Mouse (Mus musculus): ENCODE results near the gene Ift74. TPM values are rescaled to one million over a fixed set of nuclear protein-coding genes. Genes with fewer than 3 reads are reported as not detected.

Ift74 gene
- polyA plus RNA-seq (2012; ENCODE audit: insufficient read depth, insufficient read length, low replicate concordance, missing spikeins): not detected in 2 replicates

DNA sequence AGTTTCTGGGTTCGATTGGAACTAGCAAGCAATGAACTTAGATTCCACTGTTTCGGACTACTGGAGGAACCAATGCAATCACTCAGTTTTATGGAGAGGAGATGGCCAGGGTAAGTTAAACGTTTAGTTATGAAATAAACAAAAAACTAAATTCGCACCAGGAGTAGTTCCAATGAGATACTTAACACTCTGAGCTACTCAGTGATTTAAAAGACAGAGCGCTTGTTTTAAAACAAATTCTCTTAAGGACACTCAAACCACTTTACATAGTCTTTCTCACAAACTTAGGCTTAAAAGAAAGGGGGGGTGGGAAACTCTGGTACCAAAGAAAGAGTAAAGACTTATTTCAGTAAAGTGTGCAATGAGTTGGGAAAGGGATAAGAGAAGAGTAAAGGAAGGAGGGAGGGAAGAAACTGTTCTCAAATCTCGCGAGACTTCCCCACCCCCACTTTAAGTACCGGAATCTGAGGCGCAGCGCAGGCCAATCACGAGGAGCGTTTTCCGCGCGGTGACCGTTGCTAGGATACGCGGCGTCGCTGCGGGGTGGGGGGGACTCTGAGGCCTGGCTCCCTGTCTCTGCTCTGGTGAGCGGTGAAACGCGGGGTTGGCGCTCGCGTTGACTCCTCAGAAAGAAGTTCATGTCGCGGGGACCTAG, at the start of gene Ift74:
Gene Ift74, plus strand, starts transcription at position 520 of the 655 bp plus-strand sequence.
- Histone ChIP-seq H3K4me1 (ENCODE audit: control insufficient read depth, insufficient read depth, low read length) (no peaks in the 10 kb centered on the region), H3K4me3 (ENCODE audit: insufficient read depth, low read depth, low read length) (peak within 1 kb of the TSS; percentile 66), H3K27ac (ENCODE audit: insufficient read depth, low read depth, low read length) (peak within 1 kb of the TSS; percentile 61; the same call in 1 of the 2 replicates)
- TF ChIP-seq CTCF (IDR thresholded peaks at IDR 0.05; ENCODE audit: insufficient read depth, low read depth, low read length) (no peak), POLR2A (IDR thresholded peaks at IDR 0.05; ENCODE audit: insufficient read depth, low read depth, low read length) (0 out of 2 replicates have a peak, but pooled peaks have one; percentile 39)
- 1% methylated on average over 29 of the region's 29 CpGs for WGBS

DNA sequence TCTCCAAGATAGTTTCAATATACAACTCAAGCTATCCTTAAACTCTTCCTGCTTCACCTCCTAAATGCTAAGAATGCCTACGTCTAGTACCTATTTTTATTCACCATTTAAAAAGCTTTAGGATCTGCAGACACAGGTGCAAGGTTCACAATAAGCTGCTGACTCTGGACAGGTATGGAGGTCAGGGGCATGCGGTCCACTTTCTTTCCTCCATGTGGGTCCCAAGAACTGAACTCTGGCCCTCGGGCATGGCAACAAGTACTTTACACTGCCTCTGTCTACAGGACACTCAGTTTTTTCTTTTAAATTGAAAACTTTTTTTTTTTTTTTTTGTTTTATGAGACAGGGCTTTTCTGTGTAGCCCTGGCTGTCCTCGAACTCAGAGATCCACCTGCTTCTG, 41.6 kb upstream of the Ift74 start:
- Histone ChIP-seq H3K27ac (ENCODE audit: insufficient read depth, low read depth, low read length) (no peak overlapping the region), H3K4me3 (ENCODE audit: insufficient read depth, low read depth, low read length) (no peak overlapping the region), H3K4me1 (ENCODE audit: control insufficient read depth, insufficient read depth, low read length) (no peaks in the 10 kb centered on the region)
- TF ChIP-seq CTCF (IDR thresholded peaks at IDR 0.05; ENCODE audit: insufficient read depth, low read depth, low read length) (no peak), POLR2A (IDR thresholded peaks at IDR 0.05; ENCODE audit: insufficient read depth, low read depth, low read length) (no peak)
- 92% methylated on average over 4 of the region's 4 CpGs for WGBS

DNA sequence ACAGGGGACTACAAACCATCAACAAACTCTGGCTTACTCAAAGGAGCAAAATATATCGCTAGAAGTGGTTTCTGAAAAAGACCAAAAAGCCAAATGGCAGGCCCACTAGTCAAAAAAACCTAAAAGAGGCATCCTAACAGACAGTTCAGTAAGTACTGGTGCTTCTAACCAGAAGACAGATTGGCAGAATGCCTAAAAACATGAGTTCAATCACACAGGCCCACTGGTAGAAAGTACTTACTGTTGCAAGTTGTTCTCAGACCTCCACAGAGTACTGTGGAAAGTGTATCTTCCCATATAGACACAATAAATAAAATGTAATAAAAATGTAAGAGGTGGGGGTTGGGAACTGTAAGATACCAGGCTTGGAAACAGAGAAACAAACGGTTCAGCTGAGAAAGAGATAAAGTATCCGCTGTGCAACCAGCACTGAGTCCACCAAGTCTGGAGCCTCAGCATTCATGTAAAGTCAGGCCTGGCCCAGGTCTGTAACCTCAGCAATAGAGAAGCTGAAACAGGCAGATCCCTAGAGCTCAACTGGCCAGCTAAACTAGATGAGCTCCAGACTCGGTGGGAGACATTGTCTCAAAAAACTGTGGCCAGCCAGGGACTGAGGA, 22.4 kb upstream of the Ift74 start:
- TF ChIP-seq POLR2A (IDR thresholded peaks at IDR 0.05; ENCODE audit: insufficient read depth, low read depth, low read length): no peak
- TF ChIP-seq CTCF (IDR thresholded peaks at IDR 0.05; ENCODE audit: insufficient read depth, low read depth, low read length): no peak
- Histone ChIP-seq H3K27ac (ENCODE audit: insufficient read depth, low read depth, low read length) (no peak overlapping the region), H3K4me1 (ENCODE audit: control insufficient read depth, insufficient read depth, low read length) (no peaks in the 10 kb centered on the region), H3K4me3 (ENCODE audit: insufficient read depth, low read depth, low read length) (no peak overlapping the region)
- 73% methylated on average over 4 of the region's 4 CpGs for WGBS

DNA sequence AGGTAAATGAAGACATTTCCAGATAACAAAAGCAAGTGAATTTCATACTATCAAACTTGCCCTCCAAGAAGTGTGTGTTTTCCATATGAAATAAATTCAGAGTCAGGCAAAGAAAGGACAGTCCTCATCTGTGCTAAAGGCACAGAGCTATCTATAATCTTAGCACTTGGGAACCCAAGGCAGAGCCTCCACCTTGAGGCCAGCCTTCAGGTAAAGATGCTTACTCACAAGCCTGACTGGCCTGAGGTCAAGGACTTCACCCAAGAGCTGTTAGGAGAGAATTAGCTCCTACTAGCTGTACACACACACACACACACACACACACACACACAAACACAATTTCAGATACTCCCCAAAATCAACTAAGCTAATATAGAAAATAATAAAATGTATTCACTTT, 21.6 kb upstream of the Ift74 start:
- TF ChIP-seq POLR2A (IDR thresholded peaks at IDR 0.05; ENCODE audit: insufficient read depth, low read depth, low read length) (no peak), CTCF (IDR thresholded peaks at IDR 0.05; ENCODE audit: insufficient read depth, low read depth, low read length) (no peak)
- Histone ChIP-seq H3K4me1 (ENCODE audit: control insufficient read depth, insufficient read depth, low read length) (no peaks in the 10 kb centered on the region), H3K27ac (ENCODE audit: insufficient read depth, low read depth, low read length) (no peak overlapping the region), H3K4me3 (ENCODE audit: insufficient read depth, low read depth, low read length) (no peak overlapping the region)

DNA sequence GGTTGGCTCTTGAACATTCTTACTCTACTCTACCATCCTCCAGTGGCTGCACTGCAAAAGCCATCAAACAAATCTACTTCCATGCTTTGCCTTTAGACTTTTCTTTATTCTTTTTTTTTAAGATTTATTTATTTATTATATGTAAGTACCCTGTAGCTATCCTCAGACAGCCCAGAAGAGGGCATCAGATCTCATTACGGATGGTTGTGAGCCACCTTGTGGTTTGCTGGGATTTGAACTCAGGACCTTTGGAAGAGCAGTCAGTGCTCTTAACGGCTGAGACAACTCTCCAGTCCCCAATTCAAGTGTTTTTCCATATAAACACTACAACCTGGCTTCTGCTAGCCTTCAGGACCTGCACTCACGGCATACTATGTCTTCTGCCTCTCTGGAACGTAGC, 12.9 kb upstream of the Ift74 start:
- TF ChIP-seq POLR2A (IDR thresholded peaks at IDR 0.05; ENCODE audit: insufficient read depth, low read depth, low read length): no peak
- no peak for TF ChIP-seq CTCF (IDR thresholded peaks at IDR 0.05; ENCODE audit: insufficient read depth, low read depth, low read length)
- Histone ChIP-seq H3K27ac (ENCODE audit: insufficient read depth, low read depth, low read length) (no peak overlapping the region), H3K4me3 (ENCODE audit: insufficient read depth, low read depth, low read length) (no peak overlapping the region), H3K4me1 (ENCODE audit: control insufficient read depth, insufficient read depth, low read length) (no peaks in the 10 kb centered on the region)
- 85% methylated on average over 4 of the region's 4 CpGs for WGBS

DNA sequence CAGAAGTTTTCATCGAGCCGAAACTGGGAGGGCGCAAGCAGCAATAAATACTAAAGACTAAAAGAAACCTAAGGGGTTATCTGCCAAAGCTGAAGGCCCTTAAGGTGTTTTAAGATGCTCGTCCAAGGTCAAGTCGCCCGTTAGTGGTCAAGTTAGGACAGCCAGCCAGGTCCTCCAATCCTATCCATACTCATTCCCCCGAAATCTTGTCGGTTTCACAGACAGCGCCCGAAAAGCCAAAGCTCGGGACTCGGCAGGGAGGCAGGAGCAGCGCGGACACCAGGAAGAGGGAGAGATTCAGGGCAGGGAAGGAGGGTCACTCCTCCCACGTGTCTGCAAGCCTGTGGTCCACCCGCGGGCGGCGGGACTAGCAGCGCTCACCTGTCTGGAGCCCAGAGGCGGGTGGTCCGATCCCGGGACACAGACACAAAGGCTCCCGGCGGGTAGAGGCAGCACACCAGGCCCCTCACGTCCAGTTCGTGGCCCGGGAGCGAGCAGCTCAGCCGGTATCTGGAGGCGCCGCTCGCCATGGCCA, 11.7 kb upstream of the Ift74 start:
- under 1% methylated on average over 33 of the region's 33 CpGs for WGBS
- no peak for TF ChIP-seq POLR2A (IDR thresholded peaks at IDR 0.05; ENCODE audit: insufficient read depth, low read depth, low read length)
- TF ChIP-seq CTCF (IDR thresholded peaks at IDR 0.05; ENCODE audit: insufficient read depth, low read depth, low read length): no peak
- H3K27ac ChIP-seq (ENCODE audit: insufficient read depth, low read depth, low read length): peak overlapping the region; percentile 27; the same call in 1 of the 2 replicates
- H3K4me1 ChIP-seq (ENCODE audit: control insufficient read depth, insufficient read depth, low read length): no peaks in the 10 kb centered on the region
- peak overlapping the region; percentile 85 for H3K4me3 ChIP-seq (ENCODE audit: insufficient read depth, low read depth, low read length)

- no peaks in the 10 kb centered on the region for H3K4me1 ChIP-seq (ENCODE audit: control insufficient read depth, insufficient read depth, low read length)
- TF ChIP-seq POLR2A (IDR thresholded peaks at IDR 0.05; ENCODE audit: insufficient read depth, low read depth, low read length): peak; percentile 55
- no peak for TF ChIP-seq CTCF (IDR thresholded peaks at IDR 0.05; ENCODE audit: insufficient read depth, low read depth, low read length)
- under 1% methylated on average over 61 of the region's 61 CpGs for WGBS
- H3K27ac ChIP-seq (ENCODE audit: insufficient read depth, low read depth, low read length): peak within 1 kb of the TSS; percentile 99
- H3K4me3 ChIP-seq (ENCODE audit: insufficient read depth, low read depth, low read length): peak within 1 kb of the TSS; percentile 85
Observed at GRCm38 (mm10) chr4:94603031-94603629, 11.2 kb upstream of the Ift74 start, which contains the start of gene Plaa. Gene Plaa (minus strand): TSS chr4:94603244.

DNA sequence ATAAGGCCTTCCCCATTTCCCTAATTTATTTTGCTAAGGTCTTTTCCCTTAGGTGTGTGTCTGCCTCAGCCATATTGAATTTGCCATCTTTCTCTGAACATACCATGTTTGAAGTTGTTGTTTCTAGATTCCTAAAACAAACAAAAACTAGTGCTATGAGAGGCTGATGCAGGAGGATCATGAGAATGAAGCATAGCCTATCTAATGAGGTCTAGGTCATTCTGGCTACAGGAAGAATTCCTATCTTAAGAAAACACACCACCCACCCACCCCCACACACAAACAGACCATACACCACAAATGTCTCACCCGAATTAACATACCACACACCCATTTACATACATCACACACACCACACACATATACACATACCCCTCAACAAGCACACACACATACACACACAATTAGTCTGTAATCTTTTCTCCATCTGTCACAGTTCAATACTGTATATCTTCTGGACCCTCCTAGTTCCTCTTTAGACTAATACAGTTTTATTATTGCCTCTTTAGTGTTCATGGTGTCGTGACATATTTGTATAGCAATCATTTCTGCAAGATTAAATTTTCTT, 9.8 kb upstream of the Ift74 start:
- WGBS: 95% methylated on average over 2 of the region's 2 CpGs
- Histone ChIP-seq H3K4me3 (ENCODE audit: insufficient read depth, low read depth, low read length) (no peak overlapping the region), H3K4me1 (ENCODE audit: control insufficient read depth, insufficient read depth, low read length) (no peaks in the 10 kb centered on the region), H3K27ac (ENCODE audit: insufficient read depth, low read depth, low read length) (no peak overlapping the region)
- no peak for TF ChIP-seq POLR2A (IDR thresholded peaks at IDR 0.05; ENCODE audit: insufficient read depth, low read depth, low read length)
- TF ChIP-seq CTCF (IDR thresholded peaks at IDR 0.05; ENCODE audit: insufficient read depth, low read depth, low read length): no peak
